Mouse (Mus musculus) hindbrain, embryonic 11.5 days (tissue): Measurements from ENCODE around the gene Ncstn. TPM values are rescaled to one million over a fixed set of nuclear protein-coding genes. Genes with fewer than 3 reads are reported as not detected.

Experiments used
- ATAC-seq: fragments of 200-750 bp; cut with Nextera tagmentation; 2 replicates; pipeline ENCODE4 v1.8.0; 2017; ENCODE audit warnings: mild to moderate bottlenecking, moderate TSS enrichment, moderate library complexity; ENCODE audit not compliant: low FRiP score
- DNase-seq: peaks from one replicate; pipeline ENCODE4 v3.0.0-alpha.2; 2015; ENCODE audit warnings: low spot score
- H3K27ac ChIP-seq: fragments of 300-500 bp; sonication (generic); 2 replicates; pipeline ENCODE4 v1.5.1; 2014; ENCODE audit warnings: mild to moderate bottlenecking, low read depth, low read length
- H3K27me3 ChIP-seq: fragments of 300-500 bp; sonication (generic); 2 replicates; pipeline ENCODE4 v1.6.1; 2014; ENCODE audit warnings: mild to moderate bottlenecking, low read length, moderate library complexity, mixed read lengths; ENCODE audit not compliant: control insufficient read depth, insufficient read depth
- H3K36me3 ChIP-seq: fragments of 300-500 bp; sonication (generic); 2 replicates; pipeline ENCODE4 v1.6.1; 2014; ENCODE audit warnings: mild to moderate bottlenecking, low read length, moderate library complexity, mixed read lengths; ENCODE audit not compliant: control insufficient read depth, insufficient read depth
- H3K4me1 ChIP-seq: fragments of 300-500 bp; sonication (generic); replicated peaks from 2 replicates; pipeline ENCODE4 v1.6.1; 2014; ENCODE audit warnings: low read length, mixed read lengths; ENCODE audit not compliant: control insufficient read depth, insufficient read depth
- H3K4me2 ChIP-seq: fragments of 300-500 bp; sonication (generic); replicated peaks from 2 replicates; pipeline ENCODE4 v1.6.1; 2014; ENCODE audit warnings: mild to moderate bottlenecking, low read depth, low read length
- H3K4me3 ChIP-seq: fragments of 300-500 bp; sonication (generic); 2 replicates; pipeline ENCODE4 v1.5.1; 2014; ENCODE audit warnings: low read depth, low read length
- H3K9ac ChIP-seq: fragments of 300-500 bp; sonication (generic); 2 replicates; pipeline ENCODE4 v1.6.1; 2014; ENCODE audit warnings: low read depth, low read length
- H3K9me3 ChIP-seq: fragments of 300-500 bp; sonication (generic); 2 replicates; pipeline ENCODE4 v1.6.1; 2016; ENCODE audit warnings: low read length; ENCODE audit not compliant: control insufficient read depth
- WGBS: fragments of 180-500 bp; shearing (Covaris S2); extraction: QIAGEN DNeasy Blood & Tissue Kit; methylation state at CpG from one replicate; pipeline ENCODE4 v1.1.7; 2014; 5-methylcytosine and 5-hydroxymethylcytosine counted together
- polyA plus RNA-seq: library from polyadenylated mRNA; unstranded; fragments of >200 nt; fragmentation: Nextera tagmentation; extraction: Ambion mirVana; gene quantifications from 2 replicates; pipeline ENCODE4 v1.2.1, GENCODE M21; 2014

Ncstn gene
- polyA plus RNA-seq, 1 experiment from 2014 or later: 120 TPM

- H3K4me3 ChIP-seq: no peak overlapping the region
- H3K27ac ChIP-seq: no peak overlapping the region
- DNase-seq (no peak), ATAC-seq (no peak)
- no peaks in the 10 kb centered on the region for H3K4me1 ChIP-seq
- H3K9ac ChIP-seq: no peak overlapping the region
- peaks cover 7% of the 10 kb centered on the region for H3K36me3 ChIP-seq
- no peaks in the 10 kb centered on the region for H3K9me3 ChIP-seq
- WGBS: 79% methylated on average over 2 of the region's 2 CpGs
- no peaks in the 10 kb centered on the region for H3K27me3 ChIP-seq
- no peak overlapping the region for H3K4me2 ChIP-seq
These were observed 40.1 kb upstream of the Ncstn start for GRCm38 (mm10) chr1:172122671-172123070.

- no peak overlapping the region for H3K27ac ChIP-seq
- H3K4me1 ChIP-seq: no peaks in the 10 kb centered on the region
- no peak overlapping the region for H3K4me2 ChIP-seq
- H3K4me3 ChIP-seq: no peak overlapping the region
- H3K9ac ChIP-seq: no peak overlapping the region
- 65% methylated on average over 3 of the region's 3 CpGs for WGBS
- DNase-seq (peak; percentile 73), ATAC-seq (peak; percentile 40; the same call in 1 of the 2 replicates)
- no peaks in the 10 kb centered on the region for H3K27me3 ChIP-seq
- H3K36me3 ChIP-seq: peaks cover 11% of the 10 kb centered on the region
- H3K9me3 ChIP-seq: no peaks in the 10 kb centered on the region
These were observed 37.1 kb upstream of the Ncstn start for GRCm38 (mm10) chr1:172119720-172120119.

GRCm38 (mm10) chr1:172119100-172119499 is 36.5 kb upstream of the Ncstn start:
- DNase-seq (no peak), ATAC-seq (no peak)
- H3K9me3 ChIP-seq: no peaks in the 10 kb centered on the region
- no peak overlapping the region for H3K9ac ChIP-seq
- no peak overlapping the region for H3K4me2 ChIP-seq
- H3K27ac ChIP-seq: no peak overlapping the region
- no peak overlapping the region for H3K4me3 ChIP-seq
- H3K4me1 ChIP-seq: no peaks in the 10 kb centered on the region
- WGBS: 84% methylated on average over 6 of the region's 6 CpGs
- H3K36me3 ChIP-seq: peaks cover 13% of the 10 kb centered on the region
- no peaks in the 10 kb centered on the region for H3K27me3 ChIP-seq

- DNase-seq: no peak
- Histone ChIP-seq H3K4me2 (no peak overlapping the region), H3K27me3 (no peaks in the 10 kb centered on the region), H3K4me1 (no peaks in the 10 kb centered on the region), H3K9ac (no peak overlapping the region), H3K27ac (no peak overlapping the region), H3K36me3 (peaks cover 13% of the 10 kb centered on the region), H3K4me3 (no peak overlapping the region), H3K9me3 (no peaks in the 10 kb centered on the region)
- WGBS: 89% methylated on average over 5 of the region's 5 CpGs
- ATAC-seq: no peak
These were observed 34.4 kb upstream of the Ncstn start for GRCm38 (mm10) chr1:172116948-172117347.

- H3K27me3 ChIP-seq: no peaks in the 10 kb centered on the region
- H3K4me3 ChIP-seq: no peak overlapping the region
- WGBS: 76% methylated on average over 10 of the region's 10 CpGs
- ATAC-seq (0 out of 2 replicates have a peak, but pooled peaks have one; percentile 35), DNase-seq (no peak)
- H3K4me2 ChIP-seq: no peak overlapping the region
- H3K27ac ChIP-seq: no peak overlapping the region
- H3K9ac ChIP-seq: no peak overlapping the region
- H3K36me3 ChIP-seq: peaks cover 10% of the 10 kb centered on the region; the same call in 1 of the 2 replicates
- no peaks in the 10 kb centered on the region for H3K9me3 ChIP-seq
- H3K4me1 ChIP-seq: no peaks in the 10 kb centered on the region
These were observed 25.3 kb upstream of the Ncstn start for GRCm38 (mm10) chr1:172107777-172108477.

- Histone ChIP-seq H3K9ac (no peak overlapping the region), H3K27ac (no peak overlapping the region), H3K27me3 (no peaks in the 10 kb centered on the region), H3K4me3 (no peak overlapping the region), H3K4me2 (no peak overlapping the region), H3K9me3 (no peaks in the 10 kb centered on the region), H3K4me1 (no peaks in the 10 kb centered on the region), H3K36me3 (peaks cover 14% of the 10 kb centered on the region; the same call in 1 of the 2 replicates)
- WGBS: 87% methylated on average over 11 of the region's 11 CpGs
- DNase-seq (no peak), ATAC-seq (no peak)
These were observed 22.5 kb upstream of the Ncstn start for GRCm38 (mm10) chr1:172105101-172105500.

- H3K4me1 ChIP-seq: no peaks in the 10 kb centered on the region
- 88% methylated on average over 4 of the region's 4 CpGs for WGBS
- ATAC-seq: no peak
These were observed 21.0 kb upstream of the Ncstn start for GRCm38 (mm10) chr1:172103619-172104018.

GRCm38 (mm10) chr1:172099325-172100033 is 16.9 kb upstream of the Ncstn start:
- H3K9ac ChIP-seq: no peak overlapping the region
- H3K27ac ChIP-seq: no peak overlapping the region
- no peak for DNase-seq
- 89% methylated on average over 6 of the region's 6 CpGs for WGBS
- no peak overlapping the region for H3K4me2 ChIP-seq
- H3K27me3 ChIP-seq: no peaks in the 10 kb centered on the region
- H3K36me3 ChIP-seq: peaks cover 13% of the 10 kb centered on the region; the same call in 1 of the 2 replicates
- no peaks in the 10 kb centered on the region for H3K9me3 ChIP-seq
- H3K4me3 ChIP-seq: no peak overlapping the region
- ATAC-seq: no peak
- no peaks in the 10 kb centered on the region for H3K4me1 ChIP-seq

More at GRCm38 (mm10) chr1:172103619-172104018, 21.0 kb upstream of the Ncstn start:
- H3K36me3 ChIP-seq: peaks cover 16% of the 10 kb centered on the region; the same call in 1 of the 2 replicates
- no peak overlapping the region for H3K4me2 ChIP-seq
- DNase-seq: no peak
- H3K4me3 ChIP-seq: no peak overlapping the region
- H3K27ac ChIP-seq: no peak overlapping the region
- H3K9ac ChIP-seq: no peak overlapping the region
- no peaks in the 10 kb centered on the region for H3K27me3 ChIP-seq
- H3K9me3 ChIP-seq: no peaks in the 10 kb centered on the region
